Mouse (Mus musculus) bone marrow, adult 2 months (tissue): ENCODE results near the gene Ell3. TPM values are rescaled to one million over a fixed set of nuclear protein-coding genes. Genes with fewer than 3 reads are reported as not detected.

Experiments used
- H3K27ac ChIP-seq: fragments of 200-500 bp; 2 replicates; pipeline ENCODE4 v1.5.1; 2012; ENCODE audit warnings: low read depth, mild to moderate bottlenecking, control low read depth, inconsistent platforms, low read length; ENCODE audit not compliant: control insufficient read depth, poor library complexity, insufficient read depth
- H3K4me1 ChIP-seq: fragments of 200-500 bp; 2 replicates; pipeline ENCODE4 v1.6.1; 2011; ENCODE audit warnings: low read length; ENCODE audit not compliant: control insufficient read depth, insufficient read depth
- H3K4me3 ChIP-seq: fragments of 200-500 bp; replicated peaks from 2 replicates; pipeline ENCODE3; 2011; ENCODE audit warnings: mild to moderate bottlenecking, low read depth, low read length, control low read depth; ENCODE audit not compliant: control insufficient read depth
- CTCF ChIP-seq: fragments of 200-500 bp; IDR thresholded peaks from 2 replicates; pipeline ENCODE4 v1.5.1; 2011; ENCODE audit warnings: low read length, control low read depth; ENCODE audit not compliant: control insufficient read depth, insufficient read depth
- POLR2A ChIP-seq: fragments of 200-500 bp; IDR thresholded peaks from 2 replicates; pipeline ENCODE4 v1.6.1; 2011; ENCODE audit warnings: low read depth, mild to moderate bottlenecking, control low read depth, low read length, borderline replicate concordance; ENCODE audit not compliant: control insufficient read depth
- WGBS: fragments of 180-500 bp; shearing (Covaris S2); methylation state at CpG from one replicate; pipeline ENCODE4 v1.1.7; 2018; 5-methylcytosine and 5-hydroxymethylcytosine counted together
- polyA plus RNA-seq: library from polyadenylated mRNA; stranded (reverse); fragments of >200 nt; gene quantifications from 2 replicates; pipeline ENCODE4 v1.2.4, GENCODE M21; 2011; ENCODE audit warnings: low replicate concordance; ENCODE audit not compliant: missing spikeins, insufficient read depth, insufficient read length

The Ell3 gene
- polyA plus RNA-seq, 1 experiment = 9.1 TPM

DNA sequence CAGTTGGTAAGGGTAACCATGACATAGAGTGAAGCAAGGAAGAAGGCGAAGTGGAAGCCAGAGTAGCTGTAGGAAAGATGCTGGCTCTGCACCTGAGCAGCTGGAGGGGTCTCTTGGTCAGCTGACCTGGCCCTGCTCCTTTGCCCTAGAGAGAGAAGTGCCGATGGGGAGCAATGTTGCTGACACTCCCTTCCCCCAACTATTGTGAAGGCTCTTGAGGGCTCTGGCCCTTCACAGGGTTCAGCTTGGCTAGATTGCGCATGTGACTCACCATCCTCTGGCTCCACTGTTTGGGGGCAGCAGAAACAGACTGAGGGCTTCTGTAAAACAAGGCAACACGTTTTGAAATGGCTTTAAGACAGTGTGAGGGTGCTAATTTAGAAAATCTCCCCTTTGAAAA lies 8.3 kb upstream of the Ell3 start:
- no peak overlapping the region for H3K27ac ChIP-seq
- no peaks in the 10 kb centered on the region; the same call in 1 of the 2 replicates for H3K4me1 ChIP-seq
- 76% methylated on average over 4 of the region's 4 CpGs for WGBS
- TF ChIP-seq POLR2A = no peak
- no peak for TF ChIP-seq CTCF
- no peak overlapping the region for H3K4me3 ChIP-seq

DNA sequence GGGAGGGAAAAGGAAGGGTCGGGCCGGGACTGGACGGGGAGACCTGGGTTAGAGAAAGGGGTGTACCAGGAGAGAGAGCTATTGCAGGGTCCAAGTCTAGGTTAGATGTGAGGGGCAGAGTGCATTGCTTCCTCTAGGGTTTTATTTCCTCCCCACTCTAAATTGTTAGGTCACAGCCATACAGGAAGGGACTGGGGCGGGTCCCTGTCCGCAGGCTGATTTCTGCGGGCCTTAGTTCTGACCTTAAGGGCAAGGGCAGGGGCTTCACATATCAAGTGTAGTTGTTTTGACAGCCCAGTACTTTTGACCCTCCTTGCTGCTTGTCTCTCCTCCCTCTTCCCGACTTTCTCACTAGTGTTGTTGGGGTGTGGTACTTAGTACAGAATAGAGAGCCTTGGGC lies 6.0 kb upstream of the Ell3 start:
- peak overlapping the region; percentile 98 for H3K27ac ChIP-seq
- TF ChIP-seq POLR2A = no peak
- TF ChIP-seq CTCF = no peak
- WGBS = under 1% methylated on average over 7 of the region's 7 CpGs

DNA sequence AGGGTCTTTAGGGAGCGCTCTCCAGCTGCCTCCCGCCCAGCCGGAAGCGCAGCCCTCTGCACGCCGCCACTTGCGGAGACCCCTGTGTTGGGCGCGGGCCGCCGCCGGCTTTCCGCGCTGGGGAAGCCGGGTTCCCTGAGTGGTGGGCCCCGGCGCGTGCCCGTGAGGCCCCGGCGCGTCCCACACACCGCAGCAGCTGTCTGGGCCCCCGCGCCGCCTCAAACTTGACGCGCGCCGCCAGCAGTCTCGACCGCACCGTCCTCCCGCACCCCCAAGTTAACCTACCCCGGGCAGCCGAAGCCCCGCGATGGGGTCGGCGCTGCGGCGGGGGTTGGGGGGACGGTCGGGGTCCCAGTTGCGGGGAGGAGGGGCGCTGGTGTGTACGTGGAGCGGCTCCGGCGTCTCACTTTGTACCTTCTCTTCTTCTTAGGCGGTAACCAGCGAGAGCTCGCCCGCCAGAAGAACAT lies 5.5 kb upstream of the Ell3 start:
- no peaks in the 10 kb centered on the region for H3K4me1 ChIP-seq
- WGBS = under 1% methylated on average over 54 of the region's 54 CpGs
- H3K27ac ChIP-seq = peak overlapping the region; percentile 98
- H3K4me3 ChIP-seq = peak overlapping the region; percentile 76
- TF ChIP-seq POLR2A (no peak), CTCF (no peak)

More for the DNA sequence above, 6.0 kb upstream of the Ell3 start:
- Histone ChIP-seq H3K4me1 (no peaks in the 10 kb centered on the region), H3K4me3 (peak overlapping the region; percentile 76)

DNA sequence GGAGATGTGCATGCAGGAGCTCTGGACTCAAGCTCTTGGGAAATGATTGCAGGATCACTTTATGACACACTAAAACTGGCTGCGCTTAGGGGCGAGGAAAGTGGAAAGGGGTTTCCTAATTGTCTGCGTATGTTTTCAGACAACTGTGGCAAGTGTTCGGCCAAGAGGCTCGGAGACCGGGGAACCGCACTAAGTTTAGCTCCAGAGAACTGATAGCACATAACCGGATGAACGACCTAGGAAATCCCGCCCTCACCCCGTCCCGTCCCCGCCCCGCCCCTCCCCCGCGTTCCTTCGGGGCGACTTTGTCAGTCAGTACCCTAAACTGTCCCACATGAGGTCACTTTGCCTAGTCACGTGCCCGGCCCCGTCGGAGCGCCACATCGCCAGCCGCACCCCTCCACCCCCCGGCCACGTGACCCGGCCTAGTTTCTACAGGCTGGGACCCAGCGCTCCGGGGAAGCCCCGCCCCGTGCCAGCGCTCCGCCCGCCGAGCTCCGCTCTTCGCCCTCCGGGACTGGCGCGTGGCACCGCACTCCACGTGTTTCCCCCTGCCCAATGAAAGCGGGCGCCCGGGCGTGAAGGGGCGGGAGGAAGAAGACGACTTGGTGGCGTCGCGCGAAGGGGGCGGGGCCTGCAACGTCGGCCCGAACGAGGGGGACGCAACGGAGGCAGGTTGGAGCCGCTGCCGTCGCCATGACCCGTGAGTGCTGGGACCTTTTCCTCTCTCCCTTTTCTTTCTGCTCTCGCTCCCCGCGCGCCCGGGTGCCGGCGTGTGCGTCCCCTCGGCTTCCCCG lies 4.9 kb upstream of the Ell3 start, which contains the start of gene Serf2:
Gene Serf2 (plus strand): TSS at position 457 of the 797 bp plus-strand sequence.
- under 1% methylated on average over 72 of the region's 74 CpGs for WGBS
- Histone ChIP-seq H3K4me3 (peak within 1 kb of the TSS; percentile 76), H3K27ac (peak within 1 kb of the TSS; percentile 98), H3K4me1 (no peaks in the 10 kb centered on the region)
- TF ChIP-seq POLR2A (peak; percentile 96), CTCF (no peak)

DNA sequence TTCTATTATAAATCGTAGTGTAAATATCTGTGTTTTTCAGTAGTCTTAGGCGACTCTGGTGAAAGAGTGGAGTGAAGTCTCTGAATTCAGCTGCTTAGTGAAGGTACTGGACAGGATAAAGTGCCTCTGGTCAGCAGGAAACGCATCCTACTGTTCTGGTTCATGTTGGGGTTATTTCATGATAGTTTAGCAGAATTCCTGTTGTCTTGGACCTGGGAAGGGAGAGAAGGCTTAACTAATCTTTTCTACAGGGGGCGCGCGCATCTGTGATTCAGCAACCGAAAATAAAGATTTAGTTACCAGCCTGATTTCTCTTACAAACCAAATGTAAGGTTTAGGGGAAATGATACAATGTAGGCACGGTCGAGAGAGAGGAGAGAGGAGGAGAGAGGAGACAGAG lies 4.1 kb upstream of the Ell3 start:
- Histone ChIP-seq H3K4me1 (no peaks in the 10 kb centered on the region), H3K27ac (no peak overlapping the region), H3K4me3 (no peak overlapping the region)
- TF ChIP-seq CTCF (no peak), POLR2A (no peak)
- WGBS = 11% methylated on average over 9 of the region's 9 CpGs

DNA sequence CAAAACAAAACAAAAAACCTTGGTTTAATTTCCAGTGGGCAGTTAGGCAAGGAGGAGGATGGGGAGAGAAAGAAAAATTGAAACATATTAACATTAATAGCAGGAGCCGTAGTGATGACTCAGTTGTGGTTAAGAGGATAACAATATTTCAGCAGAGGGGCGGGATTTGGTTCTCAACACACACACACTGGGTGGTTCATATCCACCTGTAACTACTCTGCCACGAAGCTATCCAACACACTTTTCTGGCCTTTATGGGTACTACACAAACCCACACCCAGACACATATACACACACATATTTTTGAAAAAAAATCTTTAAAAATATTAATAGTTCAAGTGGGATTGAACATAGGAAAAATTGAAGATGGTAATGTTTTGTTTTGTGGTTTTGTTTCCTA lies 2.9 kb upstream of the Ell3 start:
- peaks cover under 1% of the 10 kb centered on the region; the same call in 1 of the 2 replicates for H3K4me1 ChIP-seq
- no peak overlapping the region for H3K4me3 ChIP-seq
- H3K27ac ChIP-seq = no peak overlapping the region
- TF ChIP-seq POLR2A (no peak), CTCF (no peak)
- WGBS = 27% methylated on average over 3 of the region's 3 CpGs

DNA sequence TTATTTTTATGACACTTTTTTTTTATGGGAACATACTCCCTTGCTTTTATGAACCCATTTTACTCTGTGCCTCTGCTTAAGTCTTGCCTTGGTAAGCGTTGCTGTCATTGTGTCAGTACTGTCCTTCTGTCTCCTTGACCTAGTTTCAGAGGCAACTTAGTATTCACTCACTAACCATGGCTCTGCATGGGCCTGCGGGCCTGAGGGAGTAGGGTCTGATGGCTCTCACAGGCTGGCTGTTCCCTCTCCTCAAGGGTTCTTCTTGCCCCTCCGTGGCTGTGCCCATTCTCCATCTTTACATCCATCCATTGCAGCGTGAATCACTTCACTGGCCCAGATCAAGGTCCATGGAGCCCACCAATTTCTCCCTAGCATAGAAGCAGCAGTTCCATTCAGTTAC lies 2.4 kb upstream of the Ell3 start:
- WGBS = 76% methylated on average over 4 of the region's 4 CpGs
- H3K27ac ChIP-seq = no peak overlapping the region
- TF ChIP-seq CTCF (no peak), POLR2A (no peak)
- no peak overlapping the region for H3K4me3 ChIP-seq
- H3K4me1 ChIP-seq = peaks cover 1% of the 10 kb centered on the region; the same call in 1 of the 2 replicates

DNA sequence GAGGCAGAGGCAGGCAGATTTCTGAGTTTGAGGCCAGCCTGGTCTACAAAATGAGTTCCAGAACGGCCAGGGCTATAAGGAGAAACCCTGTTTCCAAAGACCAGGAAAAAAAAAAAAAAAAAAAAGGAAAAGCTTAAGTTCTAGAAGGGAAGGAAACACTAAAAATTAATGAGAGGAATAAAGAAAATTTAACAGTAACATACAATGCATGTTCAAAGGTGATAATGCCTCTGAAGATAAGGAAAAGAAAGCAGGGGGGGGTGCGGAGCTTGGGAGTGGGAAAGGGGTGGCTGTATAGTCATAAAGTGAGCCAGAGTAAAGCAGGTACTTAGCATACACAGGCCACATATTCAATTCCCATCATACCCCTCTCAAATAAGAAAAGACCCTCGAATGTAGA lies 1.0 kb upstream of the Ell3 start:
- Histone ChIP-seq H3K4me1 (peaks cover 1% of the 10 kb centered on the region; the same call in 1 of the 2 replicates), H3K4me3 (no peak overlapping the region), H3K27ac (no peak overlapping the region)
- 67% methylated on average over 3 of the region's 3 CpGs for WGBS
- TF ChIP-seq CTCF (no peak), POLR2A (no peak)
